Mouse (Mus musculus) cerebellum, adult 2 months (tissue): ENCODE data around the gene Mrps35.

Experiments
- CTCF ChIP-seq: fragments of 200-500 bp; IDR thresholded peaks from 2 replicates; pipeline ENCODE4 v1.5.1; 2011; ENCODE audit warnings: low read depth, mild to moderate bottlenecking, control low read depth, low read length, moderate library complexity, borderline replicate concordance; ENCODE audit not compliant: insufficient read depth
- POLR2A ChIP-seq: fragments of 200-500 bp; IDR thresholded peaks from 2 replicates; pipeline ENCODE4 v1.6.1; 2011; ENCODE audit warnings: low read length, control low read depth, borderline replicate concordance; ENCODE audit not compliant: insufficient read depth

- TF ChIP-seq CTCF = no peak
- no peak for TF ChIP-seq POLR2A
These were observed 24.7 kb upstream of the Mrps35 start for GRCm38 (mm10) chr6:147017906-147018305.
